Mouse (Mus musculus): ENCODE measurements around the gene Slc2a8. TPM values are rescaled to one million over a fixed set of nuclear protein-coding genes. Genes with fewer than 3 reads are reported as not detected.
A peak's percentile ranks its signal among the peaks of the same experiment; 100 is the strongest.

Slc2a8 gene
- polyA plus RNA-seq, 1 experiment, result 47.5 TPM

- no peak for TF ChIP-seq CTCF (IDR thresholded peaks at IDR 0.05; ENCODE audit: extremely low read depth, insufficient read depth, low read length)
- TF ChIP-seq POLR2A (IDR thresholded peaks at IDR 0.05; ENCODE audit: extremely low read depth, insufficient read depth, low read length), result no peak
- no peak overlapping the region for H3K27ac ChIP-seq (ENCODE audit: insufficient read depth, low read length)
- peaks cover 3% of the 10 kb centered on the region; the same call in 1 of the 2 replicates for H3K4me1 ChIP-seq (ENCODE audit: control insufficient read depth, insufficient read depth, low read length)
- no peak overlapping the region for H3K4me3 ChIP-seq (ENCODE audit: insufficient read depth, low read length)
Observed at GRCm38 (mm10) chr2:32965511-32966183, 16.2 kb downstream of the Slc2a8 start.

- no peak overlapping the region for H3K27ac ChIP-seq (ENCODE audit: insufficient read depth, low read length)
- H3K4me3 ChIP-seq (ENCODE audit: insufficient read depth, low read length), result no peak overlapping the region
- no peak for TF ChIP-seq POLR2A (IDR thresholded peaks at IDR 0.05; ENCODE audit: extremely low read depth, insufficient read depth, low read length)
- no peak for TF ChIP-seq CTCF (IDR thresholded peaks at IDR 0.05; ENCODE audit: extremely low read depth, insufficient read depth, low read length)
- H3K4me1 ChIP-seq (ENCODE audit: control insufficient read depth, insufficient read depth, low read length), result peaks cover 6% of the 10 kb centered on the region
Observed at GRCm38 (mm10) chr2:32964659-32965457, 17.0 kb downstream of the Slc2a8 start.

GRCm38 (mm10) chr2:32963981-32964380 lies 17.9 kb downstream of the Slc2a8 start:
- no peak overlapping the region for H3K27ac ChIP-seq (ENCODE audit: insufficient read depth, low read length)
- H3K4me1 ChIP-seq (ENCODE audit: control insufficient read depth, insufficient read depth, low read length), result peaks cover 5% of the 10 kb centered on the region
- H3K4me3 ChIP-seq (ENCODE audit: insufficient read depth, low read length), result no peak overlapping the region
- TF ChIP-seq POLR2A (IDR thresholded peaks at IDR 0.05; ENCODE audit: extremely low read depth, insufficient read depth, low read length) (no peak), CTCF (IDR thresholded peaks at IDR 0.05; ENCODE audit: extremely low read depth, insufficient read depth, low read length) (no peak)

DNA sequence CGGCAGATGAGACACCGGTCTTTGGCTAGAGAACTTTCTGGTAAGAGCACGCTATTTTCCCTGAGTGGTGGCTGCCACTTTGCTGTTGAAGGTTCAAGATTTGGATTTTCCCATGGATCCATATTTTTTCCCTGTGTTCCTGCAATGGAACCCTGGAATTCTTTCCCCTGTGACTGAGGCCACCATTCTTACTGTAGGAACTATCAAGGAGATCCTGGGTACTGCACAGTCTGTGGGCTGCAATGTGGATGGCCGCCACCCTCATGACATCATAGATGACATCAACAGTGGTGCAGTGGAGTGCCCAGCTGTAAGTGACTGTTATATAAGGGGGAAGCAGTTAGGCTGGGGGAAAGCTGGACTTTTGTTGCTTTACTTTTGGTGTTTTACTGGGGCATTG lies 18.3 kb downstream of the Slc2a8 start:
- Histone ChIP-seq H3K4me3 (ENCODE audit: insufficient read depth, low read length) (no peak overlapping the region), H3K4me1 (ENCODE audit: control insufficient read depth, insufficient read depth, low read length) (peaks cover 4% of the 10 kb centered on the region), H3K27ac (ENCODE audit: insufficient read depth, low read length) (no peak overlapping the region)
- TF ChIP-seq POLR2A (IDR thresholded peaks at IDR 0.05; ENCODE audit: extremely low read depth, insufficient read depth, low read length), result no peak
- TF ChIP-seq CTCF (IDR thresholded peaks at IDR 0.05; ENCODE audit: extremely low read depth, insufficient read depth, low read length), result no peak

GRCm38 (mm10) chr2:32962875-32963220 lies 19.0 kb downstream of the Slc2a8 start:
- H3K4me1 ChIP-seq (ENCODE audit: control insufficient read depth, insufficient read depth, low read length), result peaks cover 4% of the 10 kb centered on the region
- peak overlapping the region; percentile 62; the same call in 1 of the 2 replicates for H3K4me3 ChIP-seq (ENCODE audit: insufficient read depth, low read length)
- no peak overlapping the region for H3K27ac ChIP-seq (ENCODE audit: insufficient read depth, low read length)
- TF ChIP-seq POLR2A (IDR thresholded peaks at IDR 0.05; ENCODE audit: extremely low read depth, insufficient read depth, low read length), result no peak
- no peak for TF ChIP-seq CTCF (IDR thresholded peaks at IDR 0.05; ENCODE audit: extremely low read depth, insufficient read depth, low read length)

- Histone ChIP-seq H3K4me3 (ENCODE audit: insufficient read depth, low read length) (peak overlapping the region; percentile 62), H3K4me1 (ENCODE audit: control insufficient read depth, insufficient read depth, low read length) (peaks cover 4% of the 10 kb centered on the region), H3K27ac (ENCODE audit: insufficient read depth, low read length) (no peak overlapping the region)
- TF ChIP-seq CTCF (IDR thresholded peaks at IDR 0.05; ENCODE audit: extremely low read depth, insufficient read depth, low read length) (no peak), POLR2A (IDR thresholded peaks at IDR 0.05; ENCODE audit: extremely low read depth, insufficient read depth, low read length) (no peak)
Observed at GRCm38 (mm10) chr2:32962062-32962874, 19.6 kb downstream of the Slc2a8 start.

- Histone ChIP-seq H3K4me1 (ENCODE audit: control insufficient read depth, insufficient read depth, low read length) (peaks cover 4% of the 10 kb centered on the region), H3K4me3 (ENCODE audit: insufficient read depth, low read length) (peak within 1 kb of the TSS; percentile 62), H3K27ac (ENCODE audit: insufficient read depth, low read length) (no peak within 1 kb of the TSS)
- no peak for TF ChIP-seq CTCF (IDR thresholded peaks at IDR 0.05; ENCODE audit: extremely low read depth, insufficient read depth, low read length)
- peak; percentile 77 for TF ChIP-seq POLR2A (IDR thresholded peaks at IDR 0.05; ENCODE audit: extremely low read depth, insufficient read depth, low read length)
Observed at GRCm38 (mm10) chr2:32961192-32961995, 20.5 kb downstream of the Slc2a8 start, which contains the start of the genes Rpl12 and Lrsam1. Rpl12 (plus strand) TSS chr2:32961559. Lrsam1 (minus strand) TSS chr2:32961614.

DNA sequence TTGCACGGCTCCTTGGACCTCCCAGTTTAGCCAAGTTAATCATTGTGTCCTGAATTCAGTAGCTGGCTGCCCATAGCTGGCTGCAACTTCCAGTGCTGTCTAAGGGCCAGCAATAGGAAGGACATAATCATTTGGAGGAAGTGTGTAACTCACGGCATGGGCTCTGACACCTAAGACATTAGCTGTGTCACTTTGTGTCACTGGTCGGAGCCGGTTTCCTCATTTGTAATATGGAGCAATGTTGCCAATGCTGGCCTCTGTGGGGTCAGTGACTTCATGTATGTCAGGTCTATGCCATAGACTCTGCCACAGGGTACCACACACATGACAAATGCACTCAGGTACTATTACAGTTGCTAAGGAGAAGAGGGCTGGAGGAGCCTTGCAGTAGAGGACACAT lies 21.6 kb downstream of the Slc2a8 start:
- Histone ChIP-seq H3K27ac (ENCODE audit: insufficient read depth, low read length) (no peak overlapping the region), H3K4me1 (ENCODE audit: control insufficient read depth, insufficient read depth, low read length) (peaks cover 4% of the 10 kb centered on the region), H3K4me3 (ENCODE audit: insufficient read depth, low read length) (peak overlapping the region; percentile 62; the same call in 1 of the 2 replicates)
- TF ChIP-seq CTCF (IDR thresholded peaks at IDR 0.05; ENCODE audit: extremely low read depth, insufficient read depth, low read length) (no peak), POLR2A (IDR thresholded peaks at IDR 0.05; ENCODE audit: extremely low read depth, insufficient read depth, low read length) (no peak)

All from cortical plate, adult 2 months (tissue).